Mouse (Mus musculus) G1E (cell line): ENCODE data around the gene Kcnh6.

ENCODE experiments used
- CTCF ChIP-seq: IDR thresholded peaks from 2 replicates; pipeline ENCODE4 v1.5.1; 2012; ENCODE audit warnings: low read depth, low read length, inconsistent platforms, mixed read lengths
- GATA1 ChIP-seq: IDR thresholded peaks from 2 replicates; pipeline ENCODE4 v1.6.1; 2012; ENCODE audit warnings: borderline replicate concordance, low read length, inconsistent platforms, mixed read lengths
- GATA2 ChIP-seq: IDR thresholded peaks from 2 replicates; pipeline ENCODE4 v1.6.1; 2012; ENCODE audit warnings: low read depth, low read length, inconsistent platforms, borderline replicate concordance
- POLR2AphosphoS5 ChIP-seq: IDR thresholded peaks from 2 replicates; pipeline ENCODE4 v1.6.1; 2012; ENCODE audit warnings: low read depth, low read length, inconsistent platforms; ENCODE audit not compliant: insufficient replicate concordance
- TAL1 ChIP-seq: conservative IDR thresholded peaks from 2 replicates; pipeline ENCODE4 v1.6.1; 2012; ENCODE audit warnings: low read depth, low read length, inconsistent platforms, mixed read lengths

DNA sequence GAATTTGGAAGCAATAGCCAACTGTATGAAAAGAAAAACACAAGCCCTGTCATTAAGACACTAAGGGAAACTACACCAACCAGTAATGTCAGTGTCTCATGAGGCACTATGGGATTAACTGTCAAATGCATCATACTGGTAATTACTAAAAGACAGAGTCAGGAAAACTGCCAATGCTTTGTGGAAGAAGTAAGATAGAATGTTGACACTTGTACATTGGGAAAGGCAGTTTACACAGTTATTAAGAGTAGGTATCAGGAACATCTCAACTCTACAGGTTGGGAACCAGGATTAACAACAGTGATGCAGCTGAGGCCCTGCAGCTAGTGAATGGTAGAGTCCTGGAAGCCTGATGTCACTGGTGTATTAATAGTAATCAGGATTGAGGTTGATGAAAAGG is 36.4 kb downstream of the Kcnh6 start:
- TF ChIP-seq CTCF (no peak), GATA1 (no peak), POLR2AphosphoS5 (no peak), TAL1 (no peak), GATA2 (no peak)
